Mouse (Mus musculus) embryonic fibroblast, embryonic 13.5 days (primary cell): ENCODE measurements around the gene Ptn. TPM values are rescaled to one million over a fixed set of nuclear protein-coding genes. Genes with fewer than 3 reads are reported as not detected.

Source experiments
- H3K27ac ChIP-seq: 2 replicates; pipeline ENCODE4 v1.5.1; 2012; ENCODE audit warnings: low read length, control low read depth, inconsistent platforms; ENCODE audit not compliant: insufficient read depth
- H3K4me1 ChIP-seq: 2 replicates; pipeline ENCODE4 v1.6.1; 2011; ENCODE audit warnings: low read length; ENCODE audit not compliant: control insufficient read depth, insufficient read depth
- H3K4me3 ChIP-seq: 2 replicates; pipeline ENCODE4 v1.5.1; 2011; ENCODE audit warnings: mild to moderate bottlenecking, control low read depth, low read length; ENCODE audit not compliant: insufficient read depth
- CTCF ChIP-seq: IDR thresholded peaks from 2 replicates; pipeline ENCODE4 v1.5.1; 2011; ENCODE audit warnings: mild to moderate bottlenecking, control low read depth, low read length, moderate library complexity, borderline replicate concordance; ENCODE audit not compliant: insufficient read depth
- POLR2A ChIP-seq: IDR thresholded peaks from 2 replicates; pipeline ENCODE4 v1.6.1; 2011; ENCODE audit warnings: low read depth, mild to moderate bottlenecking, control low read depth, low read length, moderate library complexity
- polyA plus RNA-seq: library from polyadenylated mRNA; stranded (reverse); fragments of >200 nt; gene quantifications from 2 replicates; pipeline ENCODE4 v1.2.4, GENCODE M21; 2011; ENCODE audit warnings: low read depth; ENCODE audit not compliant: missing spikeins, insufficient read length

Ptn gene
- polyA plus RNA-seq, 1 experiment, result 1,598 TPM

DNA sequence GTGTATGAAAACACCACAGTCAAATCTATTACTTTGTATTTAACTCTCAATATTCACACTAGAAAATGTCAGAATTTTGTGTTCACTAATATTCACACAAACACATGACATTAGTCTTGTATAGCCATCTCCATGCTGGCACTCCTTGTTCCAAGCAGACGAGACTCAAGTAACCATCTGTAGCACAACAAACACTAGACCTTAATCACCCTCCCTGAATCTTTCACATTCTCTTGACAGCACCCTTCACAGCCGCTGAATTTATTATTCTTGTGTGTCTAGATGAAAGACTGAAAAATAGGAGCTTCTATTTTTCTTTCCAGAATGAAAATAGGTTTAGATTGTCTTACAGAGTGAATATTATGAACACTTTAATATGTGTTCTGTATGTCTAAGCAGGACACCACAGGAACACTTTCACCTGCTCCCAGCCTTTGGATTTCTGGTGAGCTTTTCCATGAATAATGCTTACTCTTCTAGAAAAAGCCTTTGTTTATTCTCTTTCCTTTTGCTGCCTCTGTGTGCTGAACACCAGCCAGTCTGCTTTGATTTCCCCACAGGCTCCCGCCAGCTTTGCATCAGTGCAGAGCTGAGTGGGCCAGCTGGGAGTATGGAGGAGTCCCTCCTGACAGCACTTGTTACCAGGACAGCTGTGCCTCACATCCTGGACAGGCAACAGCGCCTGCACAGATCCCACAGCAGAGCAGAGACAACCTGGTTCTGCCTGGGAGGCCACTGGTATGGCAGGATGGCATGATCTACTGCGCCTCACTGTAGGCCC lies 87.1 kb downstream of the Ptn start:
- Histone ChIP-seq H3K27ac (no peak overlapping the region), H3K4me1 (0 out of 2 replicates have a peak, but pooled peaks cover 2% of the 10 kb centered on the region), H3K4me3 (no peak overlapping the region)
- TF ChIP-seq POLR2A, result no peak
- TF ChIP-seq CTCF, result no peak

DNA sequence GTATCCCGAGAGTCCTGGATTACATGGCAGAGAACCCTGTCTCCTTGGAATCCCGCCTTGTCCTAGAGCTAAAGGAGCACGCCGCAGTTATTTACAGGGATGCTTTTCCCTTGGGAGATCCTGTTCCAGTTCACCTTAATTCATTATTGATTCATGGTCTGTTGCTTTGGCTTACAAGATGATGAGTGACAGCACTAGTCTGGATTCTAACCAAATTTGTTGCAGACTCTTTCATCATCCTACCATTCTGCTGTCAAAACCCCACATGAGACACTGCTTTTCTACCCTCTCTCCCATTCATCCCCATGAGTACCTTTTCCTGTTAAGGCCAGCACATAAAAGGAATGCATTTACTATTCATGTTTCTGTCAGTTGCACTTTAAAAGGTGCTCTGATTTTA lies 96.7 kb downstream of the Ptn start:
- H3K4me3 ChIP-seq, result no peak overlapping the region
- no peaks in the 10 kb centered on the region for H3K4me1 ChIP-seq
- TF ChIP-seq POLR2A (no peak), CTCF (no peak)
- 0 out of 2 replicates have a peak overlapping the region, but pooled peaks have one; percentile 11 for H3K27ac ChIP-seq

- TF ChIP-seq CTCF (no peak), POLR2A (no peak)
Observed at GRCm38 (mm10) chr6:36695481-36695880, 114.5 kb downstream of the Ptn start.

GRCm38 (mm10) chr6:36691497-36691896 lies 118.5 kb downstream of the Ptn start:
- peaks cover 5% of the 10 kb centered on the region for H3K4me1 ChIP-seq
- H3K4me3 ChIP-seq, result no peak overlapping the region
- no peak overlapping the region for H3K27ac ChIP-seq
- no peak for TF ChIP-seq POLR2A
- no peak for TF ChIP-seq CTCF

More at GRCm38 (mm10) chr6:36695481-36695880, 114.5 kb downstream of the Ptn start:
- Histone ChIP-seq H3K27ac (peak overlapping the region; percentile 77), H3K4me3 (no peak overlapping the region), H3K4me1 (peaks cover 5% of the 10 kb centered on the region)

GRCm38 (mm10) chr6:36690941-36691340 lies 119.1 kb downstream of the Ptn start:
- Histone ChIP-seq H3K4me3 (no peak overlapping the region), H3K4me1 (peaks cover 5% of the 10 kb centered on the region), H3K27ac (no peak overlapping the region)
- TF ChIP-seq CTCF, result no peak
- TF ChIP-seq POLR2A, result no peak

- Histone ChIP-seq H3K27ac (peak overlapping the region; percentile 34; the same call in 1 of the 2 replicates), H3K4me1 (no peaks in the 10 kb centered on the region), H3K4me3 (no peak overlapping the region)
- no peak for TF ChIP-seq POLR2A
- no peak for TF ChIP-seq CTCF
Observed at GRCm38 (mm10) chr6:36676710-36677691, 133.0 kb downstream of the Ptn start.

DNA sequence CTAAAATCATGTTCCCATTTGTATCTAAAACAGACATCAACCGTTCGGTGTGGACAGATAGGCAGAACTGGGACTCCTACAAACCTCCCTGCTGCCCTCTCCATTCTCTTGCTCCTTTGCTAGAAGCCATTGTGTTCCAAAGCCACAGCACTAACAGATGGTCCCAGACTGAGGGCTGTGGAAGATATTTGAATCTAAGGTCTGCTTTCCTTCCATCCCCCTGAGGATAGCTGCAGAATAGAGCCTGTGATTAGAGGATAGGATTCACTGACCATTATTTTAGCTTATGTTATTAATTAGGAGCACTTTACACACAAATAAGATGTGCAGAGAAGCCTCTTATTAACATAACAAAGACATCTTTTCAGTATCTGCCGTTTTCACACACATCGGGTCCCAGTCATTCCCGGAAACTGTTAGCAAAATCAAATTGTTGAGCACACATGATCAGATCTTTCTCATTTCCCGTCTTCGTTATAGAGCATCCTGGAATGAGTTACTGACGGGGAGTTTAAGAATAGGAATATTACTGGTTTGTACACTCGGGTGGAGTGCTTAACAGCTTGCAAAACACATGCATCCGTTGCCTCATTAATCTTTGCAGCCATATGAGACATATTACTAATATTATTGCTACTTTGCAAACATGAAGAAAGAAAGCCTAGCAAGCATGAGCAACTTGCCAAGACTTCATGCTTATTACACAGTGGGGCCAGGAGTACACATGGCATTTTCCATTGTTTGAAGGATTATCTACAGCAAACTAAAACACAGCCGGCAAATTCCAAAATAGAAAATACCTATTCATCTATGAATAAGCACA lies 137.4 kb downstream of the Ptn start:
- TF ChIP-seq CTCF, result no peak
- TF ChIP-seq POLR2A, result no peak
- H3K27ac ChIP-seq, result peak overlapping the region; percentile 38; the same call in 1 of the 2 replicates
- no peak overlapping the region for H3K4me3 ChIP-seq
- no peaks in the 10 kb centered on the region; the same call in 1 of the 2 replicates for H3K4me1 ChIP-seq

- Histone ChIP-seq H3K4me3 (no peak overlapping the region), H3K27ac (no peak overlapping the region), H3K4me1 (no peaks in the 10 kb centered on the region; the same call in 1 of the 2 replicates)
- TF ChIP-seq CTCF, result no peak
Observed at GRCm38 (mm10) chr6:36671274-36671673, 138.7 kb downstream of the Ptn start.
